Mouse (Mus musculus) bone marrow, adult 2 months (tissue): ENCODE results near the gene Hspd1. TPM values are rescaled to one million over a fixed set of nuclear protein-coding genes. Genes with fewer than 3 reads are reported as not detected.
"Not testable (repeated sequence)": the region's sequence is repeated elsewhere in the genome, so short reads cannot be mapped to it uniquely, and the experiment has no call there.

Source experiments
- H3K27ac ChIP-seq: fragments of 200-500 bp; 2 replicates; pipeline ENCODE4 v1.5.1; 2012; ENCODE audit warnings: low read depth, mild to moderate bottlenecking, control low read depth, inconsistent platforms, low read length; ENCODE audit not compliant: control insufficient read depth, poor library complexity, insufficient read depth
- H3K4me1 ChIP-seq: fragments of 200-500 bp; 2 replicates; pipeline ENCODE4 v1.6.1; 2011; ENCODE audit warnings: low read length; ENCODE audit not compliant: control insufficient read depth, insufficient read depth
- H3K4me3 ChIP-seq: fragments of 200-500 bp; replicated peaks from 2 replicates; pipeline ENCODE3; 2011; ENCODE audit warnings: mild to moderate bottlenecking, low read depth, low read length, control low read depth; ENCODE audit not compliant: control insufficient read depth
- CTCF ChIP-seq: fragments of 200-500 bp; IDR thresholded peaks from 2 replicates; pipeline ENCODE4 v1.5.1; 2011; ENCODE audit warnings: low read length, control low read depth; ENCODE audit not compliant: control insufficient read depth, insufficient read depth
- POLR2A ChIP-seq: fragments of 200-500 bp; IDR thresholded peaks from 2 replicates; pipeline ENCODE4 v1.6.1; 2011; ENCODE audit warnings: low read depth, mild to moderate bottlenecking, control low read depth, low read length, borderline replicate concordance; ENCODE audit not compliant: control insufficient read depth
- WGBS: fragments of 180-500 bp; shearing (Covaris S2); methylation state at CpG from one replicate; pipeline ENCODE4 v1.1.7; 2018; 5-methylcytosine and 5-hydroxymethylcytosine counted together
- polyA plus RNA-seq: library from polyadenylated mRNA; stranded (reverse); fragments of >200 nt; gene quantifications from 2 replicates; pipeline ENCODE4 v1.2.4, GENCODE M21; 2011; ENCODE audit warnings: low replicate concordance; ENCODE audit not compliant: missing spikeins, insufficient read depth, insufficient read length

Gene Hspd1
- polyA plus RNA-seq, 1 experiment, result 131 TPM

DNA sequence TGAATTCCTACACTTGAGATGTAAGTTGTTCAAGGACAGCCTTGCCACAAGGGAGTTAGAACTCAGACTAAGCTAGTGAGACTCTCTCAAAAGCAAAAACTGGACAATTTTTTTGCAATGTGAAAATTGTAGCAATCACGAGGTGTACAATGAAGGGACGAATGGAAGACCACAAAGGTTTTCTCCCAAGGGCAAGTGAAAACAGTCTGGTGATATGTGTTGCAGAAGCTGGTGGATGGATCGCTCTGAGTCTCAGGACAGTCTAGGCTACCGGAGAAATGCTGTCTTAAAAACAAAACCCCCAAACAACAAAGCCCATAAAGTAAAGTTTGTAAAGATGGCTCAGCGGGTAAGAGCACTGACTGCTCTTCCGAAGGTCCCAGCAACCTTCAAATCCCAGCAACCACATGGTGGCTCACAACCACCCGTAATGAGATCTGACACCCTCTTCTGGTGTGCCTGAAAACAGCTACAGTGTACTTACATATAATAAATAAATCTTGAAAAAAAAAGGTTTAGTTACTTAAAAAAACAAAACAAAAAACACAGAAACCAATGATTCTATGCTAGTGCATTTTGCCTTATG, 2.2 kb downstream of the Hspd1 start:
- Histone ChIP-seq H3K4me3 (no peak overlapping the region), H3K4me1 (no peaks in the 10 kb centered on the region; the same call in 1 of the 2 replicates), H3K27ac (no peak overlapping the region)
- no peak for TF ChIP-seq POLR2A
- no peak for TF ChIP-seq CTCF
- WGBS, result 58% methylated on average over 7 of the region's 7 CpGs

DNA sequence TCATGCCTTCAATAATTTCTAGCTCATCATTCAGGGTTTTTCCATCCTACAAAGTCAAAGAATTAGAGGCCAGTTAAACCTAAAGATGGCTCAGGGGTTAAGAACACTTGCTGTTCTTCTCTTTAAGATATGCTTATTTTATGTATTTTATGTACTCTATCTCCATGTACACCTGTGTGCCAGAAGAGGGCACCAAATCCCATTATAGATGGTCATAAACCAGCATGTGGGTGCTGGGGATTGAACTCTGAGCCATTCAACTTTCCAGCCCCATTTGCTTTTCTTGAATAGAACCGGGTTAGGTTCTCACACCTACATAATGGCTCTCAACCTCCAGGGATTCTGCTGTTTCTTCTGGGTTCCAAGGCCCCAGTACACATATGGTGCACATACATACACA, 5.9 kb downstream of the Hspd1 start:
- TF ChIP-seq POLR2A, result no peak
- no peak for TF ChIP-seq CTCF
- H3K27ac ChIP-seq, result no peak overlapping the region
- no peak overlapping the region for H3K4me3 ChIP-seq
- H3K4me1 ChIP-seq, result no peaks in the 10 kb centered on the region; the same call in 1 of the 2 replicates
- WGBS, result 71% methylated on average over 1 of the region's 1 CpGs

DNA sequence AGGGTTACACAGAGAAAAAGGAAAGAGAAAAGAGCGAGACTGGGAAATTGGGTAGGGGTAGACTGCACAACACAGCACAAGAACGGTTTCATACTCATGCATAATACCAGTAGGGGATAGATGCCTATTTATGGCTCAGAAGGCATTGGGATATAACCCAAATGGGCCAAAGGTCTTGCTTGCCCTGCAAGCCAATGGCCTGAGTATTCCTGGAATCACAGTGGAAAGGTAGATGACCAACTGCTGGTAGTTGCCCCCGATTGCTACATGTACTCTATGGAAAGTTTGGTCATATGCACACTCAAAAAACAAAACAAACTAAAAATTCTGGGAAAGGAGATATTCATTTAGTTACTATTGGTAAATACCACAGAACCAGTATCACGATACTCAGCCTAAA, 8.4 kb downstream of the Hspd1 start:
- H3K4me1 ChIP-seq, result no peaks in the 10 kb centered on the region
- 90% methylated on average over 4 of the region's 4 CpGs for WGBS
- no peak for TF ChIP-seq POLR2A
- TF ChIP-seq CTCF, result no peak

GRCm38 (mm10) chr1:55076849-55077516, 11.1 kb downstream of the Hspd1 start:
- no peak for TF ChIP-seq POLR2A
- TF ChIP-seq CTCF, result no peak
- Histone ChIP-seq H3K4me3 (no peak overlapping the region), H3K27ac (no peak overlapping the region), H3K4me1 (no peaks in the 10 kb centered on the region)
- 94% methylated on average over 2 of the region's 2 CpGs for WGBS

More for the DNA sequence above, 8.4 kb downstream of the Hspd1 start:
- H3K4me3 ChIP-seq, result no peak overlapping the region
- no peak overlapping the region for H3K27ac ChIP-seq

DNA sequence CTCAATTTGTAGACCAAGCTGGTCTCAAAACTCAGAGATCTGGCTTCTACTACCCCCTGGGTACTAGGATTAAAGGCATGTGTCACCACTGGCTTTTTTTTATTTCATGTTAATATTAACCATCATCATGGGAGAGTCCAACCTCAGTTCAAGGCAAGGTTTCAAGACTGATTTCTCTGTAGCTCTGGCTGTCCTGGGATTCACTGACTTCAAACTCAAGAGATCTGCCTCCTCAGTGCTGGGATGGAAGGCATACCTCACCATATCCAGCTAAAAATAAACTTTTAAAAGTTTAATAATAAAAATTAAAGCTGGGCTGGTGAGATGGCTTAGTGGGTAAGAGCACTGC, 11.7 kb downstream of the Hspd1 start:
- no peaks in the 10 kb centered on the region for H3K4me1 ChIP-seq
- no peak overlapping the region for H3K4me3 ChIP-seq
- no peak overlapping the region for H3K27ac ChIP-seq
- TF ChIP-seq CTCF (no peak), POLR2A (no peak)

DNA sequence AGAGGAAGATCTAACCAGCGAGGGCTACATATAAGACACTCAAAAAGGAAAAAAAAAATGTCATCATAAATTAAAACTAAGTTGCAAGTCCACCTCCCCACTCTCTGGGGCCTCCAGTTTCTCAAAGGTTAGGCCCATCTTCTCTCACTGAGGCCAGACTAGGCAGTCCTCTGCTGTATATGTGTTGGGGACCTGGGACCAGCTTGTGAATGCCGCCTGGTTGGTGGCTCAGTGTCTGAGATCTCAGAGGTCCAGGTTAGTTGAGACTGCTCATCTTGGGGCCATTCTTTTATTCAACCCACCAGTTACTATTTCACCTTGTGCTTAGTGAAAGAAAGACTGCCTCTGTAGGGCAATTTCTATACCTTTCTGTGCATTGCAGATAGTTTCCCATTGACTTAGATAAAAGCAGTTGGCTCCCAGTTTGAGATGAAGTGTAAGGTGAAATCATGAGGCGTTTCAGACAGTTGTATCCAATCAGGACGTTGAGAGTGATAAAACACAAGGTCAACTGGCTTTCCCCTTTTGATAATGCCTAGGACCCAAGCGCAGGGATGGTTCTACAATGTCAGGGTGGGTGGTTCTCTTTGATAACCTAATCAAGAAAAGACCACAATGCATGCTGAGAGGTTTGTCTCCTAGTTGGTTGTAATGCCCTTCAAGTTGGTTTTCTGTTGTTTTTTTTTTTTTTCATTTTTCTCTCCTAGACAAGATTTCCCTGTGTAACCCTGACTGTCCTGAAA, 12.2 kb downstream of the Hspd1 start:
- TF ChIP-seq POLR2A (no peak), CTCF (no peak)
- Histone ChIP-seq H3K27ac (no peak overlapping the region), H3K4me1 (no peaks in the 10 kb centered on the region), H3K4me3 (no peak overlapping the region)
- WGBS, result 60% methylated on average over 5 of the region's 5 CpGs

DNA sequence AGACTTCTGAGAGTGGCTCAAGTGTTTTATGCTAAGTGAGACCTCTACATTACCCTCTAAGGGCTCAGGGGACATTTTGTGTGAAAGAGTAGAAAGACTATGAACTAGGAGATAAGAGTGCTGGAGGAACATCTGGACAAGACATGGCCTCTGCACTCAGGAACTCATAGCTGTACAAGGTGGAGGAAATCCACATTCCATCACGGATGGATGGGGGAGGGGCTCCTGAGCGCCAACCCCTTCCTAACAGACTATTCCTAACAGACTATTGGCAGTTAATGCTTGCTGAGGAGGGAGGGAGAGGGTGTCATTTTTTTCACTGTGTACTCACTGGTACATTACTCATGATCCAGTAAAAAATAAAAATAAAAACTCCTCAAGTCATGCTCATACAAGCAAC, 13.3 kb downstream of the Hspd1 start:
- TF ChIP-seq CTCF (no peak), POLR2A (no peak)
- H3K4me1 ChIP-seq, result no peaks in the 10 kb centered on the region
- no peak overlapping the region for H3K4me3 ChIP-seq
- H3K27ac ChIP-seq, result no peak overlapping the region
- WGBS, result 72% methylated on average over 2 of the region's 2 CpGs

- not testable (repeated sequence) for H3K4me3 ChIP-seq, H3K27ac ChIP-seq, H3K4me1 ChIP-seq
Measured at GRCm38 (mm10) chr1:55072328-55072727, 15.7 kb downstream of the Hspd1 start.

- H3K4me3 ChIP-seq, result no peak overlapping the region
- H3K27ac ChIP-seq, result no peak overlapping the region
- TF ChIP-seq POLR2A, result no peak
- TF ChIP-seq CTCF, result no peak
- 81% methylated on average over 4 of the region's 4 CpGs for WGBS
- H3K4me1 ChIP-seq, result peaks cover 2% of the 10 kb centered on the region
Measured at GRCm38 (mm10) chr1:55061772-55062171, 26.3 kb downstream of the Hspd1 start.
